Mouse (Mus musculus) forebrain, postnatal 0 days (tissue): ENCODE results near the gene 4930595D18Rik. TPM values are rescaled to one million over a fixed set of nuclear protein-coding genes. Genes with fewer than 3 reads are reported as not detected.
A peak's percentile ranks its signal among the peaks of the same experiment; 100 is the strongest.

Experiments
- ATAC-seq: fragments of 200-750 bp; cut with Nextera tagmentation; 2 replicates; pipeline ENCODE4 v1.8.0; 2017; ENCODE audit warnings: mild to moderate bottlenecking, moderate library complexity
- DNase-seq: peaks from one replicate; pipeline ENCODE4 v3.0.0-alpha.2; 2015
- H3K27ac ChIP-seq: fragments of 300-500 bp; sonication (generic); 2 replicates; pipeline ENCODE4 v1.5.1; 2014; ENCODE audit warnings: low read depth, mild to moderate bottlenecking, antibody characterized with exemption, low read length, moderate library complexity, mixed read lengths
- H3K27me3 ChIP-seq: fragments of 300-500 bp; sonication (generic); 2 replicates; pipeline ENCODE4 v1.6.1; 2014; ENCODE audit warnings: mild to moderate bottlenecking, low read length, mixed read lengths; ENCODE audit not compliant: insufficient read depth
- H3K36me3 ChIP-seq: fragments of 300-500 bp; sonication (generic); 2 replicates; pipeline ENCODE4 v1.6.1; 2014; ENCODE audit warnings: mild to moderate bottlenecking, moderate library complexity; ENCODE audit not compliant: insufficient read depth
- H3K4me1 ChIP-seq: fragments of 300-500 bp; sonication (generic); 2 replicates; pipeline ENCODE4 v1.6.1; 2014; ENCODE audit warnings: antibody characterized with exemption; ENCODE audit not compliant: insufficient read depth
- H3K4me2 ChIP-seq: fragments of 300-500 bp; sonication (generic); 2 replicates; pipeline ENCODE4 v1.6.1; 2014; ENCODE audit warnings: low read depth, mild to moderate bottlenecking, moderate library complexity
- H3K4me3 ChIP-seq: fragments of 300-500 bp; sonication (generic); 2 replicates; pipeline ENCODE4 v1.5.1; 2014; ENCODE audit warnings: low read depth, low read length, mixed read lengths
- H3K9ac ChIP-seq: fragments of 300-500 bp; sonication (generic); 2 replicates; pipeline ENCODE4 v1.6.1; 2014; ENCODE audit warnings: mild to moderate bottlenecking
- H3K9me3 ChIP-seq: fragments of 300-500 bp; sonication (generic); 2 replicates; pipeline ENCODE4 v1.6.1; 2016; ENCODE audit warnings: low read length
- CTCF ChIP-seq: sonication (generic); IDR thresholded peaks from 2 replicates; pipeline ENCODE4 v1.5.1; 2016; ENCODE audit warnings: antibody characterized with exemption, control low read depth, low read depth
- WGBS: fragments of 180-500 bp; shearing (Covaris S2); extraction: QIAGEN DNeasy Blood & Tissue Kit; methylation state at CpG from one replicate; pipeline ENCODE4 v1.1.7; 2014; 5-methylcytosine and 5-hydroxymethylcytosine counted together
- polyA plus RNA-seq: library from polyadenylated mRNA; unstranded; fragments of >200 nt; fragmentation: Nextera tagmentation; extraction: Ambion mirVana; gene quantifications from 2 replicates; pipeline ENCODE4 v1.2.1, GENCODE M21; 2015
- total RNA-seq: library from RNA; depleted of rRNA; stranded (reverse); fragments of >200 nt; gene quantifications from 2 replicates; pipeline ENCODE4 v1.2.3, GENCODE M21; 2014; rRNA removed

4930595D18Rik gene
- total RNA-seq (0.31 and 0.48 TPM in 2 replicates), polyA plus RNA-seq (not detected in 2 replicates)

DNA sequence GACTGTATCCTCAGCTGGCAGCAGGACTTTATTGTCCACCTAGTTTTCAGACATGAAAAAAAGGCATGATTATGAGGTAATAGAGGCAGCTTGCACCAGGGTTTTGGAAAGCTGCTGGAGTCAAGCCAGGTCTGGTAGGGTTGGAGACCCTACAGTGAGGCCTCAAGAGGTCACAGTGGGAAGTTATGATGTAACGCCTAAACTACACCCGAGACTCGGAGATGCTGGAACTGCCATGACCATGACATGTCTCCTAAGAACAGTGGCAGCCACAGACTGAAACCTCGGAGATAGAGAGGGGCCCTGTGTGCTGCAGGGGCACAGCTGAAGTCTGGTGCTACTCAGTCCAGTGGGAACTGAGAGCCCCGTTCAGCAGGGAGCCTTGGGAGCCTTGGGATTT lies at the start of gene 4930595D18Rik:
Gene 4930595D18Rik, minus strand, starts transcription at position 16 of the 400 bp plus-strand sequence.
- Histone ChIP-seq H3K27me3 (no peaks in the 10 kb centered on the region), H3K4me1 (no peaks in the 10 kb centered on the region), H3K36me3 (no peaks in the 10 kb centered on the region), H3K27ac (no peak within 1 kb of the TSS), H3K9me3 (no peaks in the 10 kb centered on the region), H3K9ac (no peak within 1 kb of the TSS), H3K4me3 (no peak within 1 kb of the TSS), H3K4me2 (no peak within 1 kb of the TSS)
- 80% methylated on average over 5 of the region's 5 CpGs for WGBS
- no peak for ATAC-seq
- DNase-seq = no peak
- no peak for TF ChIP-seq CTCF

- H3K4me2 ChIP-seq = no peak overlapping the region
- WGBS = 97% methylated on average over 4 of the region's 4 CpGs
- H3K4me1 ChIP-seq = no peaks in the 10 kb centered on the region
- no peak for TF ChIP-seq CTCF
- DNase-seq = no peak
- H3K4me3 ChIP-seq = no peak overlapping the region
- H3K27me3 ChIP-seq = no peaks in the 10 kb centered on the region
- no peak overlapping the region for H3K9ac ChIP-seq
- no peak overlapping the region for H3K27ac ChIP-seq
- ATAC-seq = no peak
- no peaks in the 10 kb centered on the region for H3K9me3 ChIP-seq
- H3K36me3 ChIP-seq = peaks cover 6% of the 10 kb centered on the region; the same call in 1 of the 2 replicates
These were observed 49.5 kb upstream of the 4930595D18Rik start for GRCm38 (mm10) chr12:111233798-111234197.

DNA sequence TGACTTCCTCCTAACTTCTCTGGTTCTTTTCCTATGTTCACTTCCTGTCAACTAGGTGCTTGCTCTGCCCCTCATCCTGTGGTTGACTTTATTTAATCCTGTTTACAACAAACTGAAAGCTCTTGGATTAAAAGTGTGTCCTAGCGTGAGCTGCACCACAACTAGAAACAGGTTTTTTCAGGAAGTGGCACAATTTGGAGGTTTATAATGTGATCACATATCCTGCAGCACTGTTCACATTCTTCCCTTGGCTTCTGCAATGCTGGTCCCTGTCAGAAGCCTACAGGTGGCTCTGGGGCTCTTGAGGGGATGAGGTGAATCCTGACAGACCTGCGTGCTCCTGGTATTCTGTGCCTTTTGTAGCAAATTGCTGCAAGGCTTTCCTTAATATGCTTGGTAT lies 46.5 kb upstream of the 4930595D18Rik start:
- DNase-seq = no peak
- H3K27me3 ChIP-seq = no peaks in the 10 kb centered on the region
- ATAC-seq = no peak
- H3K4me3 ChIP-seq = no peak overlapping the region
- H3K4me1 ChIP-seq = no peaks in the 10 kb centered on the region
- no peaks in the 10 kb centered on the region; the same call in 1 of the 2 replicates for H3K36me3 ChIP-seq
- no peak overlapping the region for H3K27ac ChIP-seq
- 91% methylated on average over 2 of the region's 2 CpGs for WGBS
- H3K9ac ChIP-seq = no peak overlapping the region
- no peak overlapping the region for H3K4me2 ChIP-seq
- no peak for TF ChIP-seq CTCF
- H3K9me3 ChIP-seq = no peaks in the 10 kb centered on the region

DNA sequence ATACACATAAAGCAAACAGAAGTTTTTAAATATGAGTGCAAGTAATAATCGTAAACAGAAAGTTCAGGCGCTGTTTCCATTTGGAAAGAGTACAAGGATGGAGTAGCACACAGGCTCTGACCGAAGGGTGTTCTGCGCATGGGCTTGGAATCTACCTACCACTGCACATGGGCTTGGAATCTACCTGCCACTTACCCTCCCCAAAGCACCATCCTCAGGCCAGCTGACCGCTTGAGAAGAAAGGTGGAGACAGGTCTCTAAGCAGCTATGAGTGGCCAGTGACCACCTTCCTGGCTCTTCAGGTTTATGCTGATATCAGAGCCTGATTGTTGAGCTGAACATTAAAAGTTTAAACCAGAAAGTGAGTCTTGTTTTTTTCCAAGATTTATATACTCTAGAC lies 44.2 kb upstream of the 4930595D18Rik start:
- no peak for TF ChIP-seq CTCF
- Histone ChIP-seq H3K27ac (no peak overlapping the region), H3K9ac (no peak overlapping the region), H3K36me3 (peaks cover 3% of the 10 kb centered on the region; the same call in 1 of the 2 replicates), H3K4me3 (no peak overlapping the region), H3K4me1 (no peaks in the 10 kb centered on the region), H3K27me3 (no peaks in the 10 kb centered on the region), H3K9me3 (no peaks in the 10 kb centered on the region), H3K4me2 (no peak overlapping the region)
- 94% methylated on average over 5 of the region's 5 CpGs for WGBS
- ATAC-seq = no peak
- no peak for DNase-seq

DNA sequence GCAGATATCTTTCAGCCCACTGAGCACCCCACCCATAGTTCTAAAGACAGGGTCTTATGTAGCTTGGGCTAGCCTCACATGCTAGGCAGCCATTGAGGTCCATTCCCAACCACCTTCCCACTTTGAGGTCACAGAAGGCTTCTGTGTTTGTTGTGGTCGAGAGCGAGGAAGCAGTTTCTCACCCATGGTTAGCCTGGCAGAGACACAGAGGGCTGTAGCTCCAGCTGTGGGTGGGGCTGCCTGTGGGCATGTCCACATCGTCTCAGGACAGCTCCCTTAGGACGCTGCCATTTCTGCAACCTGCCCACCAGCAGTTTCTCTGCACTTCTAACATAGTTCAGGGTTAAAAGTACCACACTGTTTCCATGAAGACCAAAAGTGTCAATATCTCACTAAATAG lies 43.1 kb upstream of the 4930595D18Rik start:
- ATAC-seq (no peak), DNase-seq (no peak)
- TF ChIP-seq CTCF = no peak
- no peaks in the 10 kb centered on the region for H3K27me3 ChIP-seq
- H3K9ac ChIP-seq = no peak overlapping the region
- H3K4me3 ChIP-seq = no peak overlapping the region
- H3K9me3 ChIP-seq = no peaks in the 10 kb centered on the region
- H3K4me1 ChIP-seq = no peaks in the 10 kb centered on the region
- H3K4me2 ChIP-seq = no peak overlapping the region
- 86% methylated on average over 4 of the region's 4 CpGs for WGBS
- no peak overlapping the region for H3K27ac ChIP-seq
- H3K36me3 ChIP-seq = peaks cover 5% of the 10 kb centered on the region

DNA sequence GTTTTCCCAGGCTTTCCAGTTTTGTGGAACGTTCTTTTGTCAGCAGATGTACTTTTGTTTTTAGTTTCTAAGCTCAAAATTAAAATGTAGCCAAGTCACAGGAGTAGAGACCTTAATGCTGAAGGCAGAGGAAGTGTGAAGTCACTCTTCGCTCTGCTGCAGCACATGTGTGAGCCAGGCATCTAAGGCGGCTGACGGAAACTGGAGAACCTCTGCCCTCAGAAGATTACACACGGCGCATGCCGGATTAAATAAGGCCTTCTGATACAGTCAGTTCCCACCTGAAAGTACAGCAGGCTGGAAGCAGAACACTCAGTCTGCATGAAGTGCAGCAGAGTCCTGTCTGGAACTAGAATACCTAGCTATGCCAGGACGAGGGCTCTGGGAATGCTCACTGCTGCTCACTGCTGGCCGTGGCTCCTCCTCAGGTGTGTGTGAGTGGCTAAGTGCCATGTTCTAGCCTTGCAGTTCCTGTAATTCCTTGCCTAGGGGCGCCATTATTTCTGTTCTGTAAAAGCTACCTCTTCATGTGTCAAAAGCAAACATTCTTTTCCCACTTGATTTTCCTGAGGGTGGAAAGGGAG lies 41.0 kb upstream of the 4930595D18Rik start:
- no peaks in the 10 kb centered on the region for H3K4me1 ChIP-seq
- H3K9ac ChIP-seq = no peak overlapping the region
- no peaks in the 10 kb centered on the region for H3K9me3 ChIP-seq
- WGBS = 68% methylated on average over 10 of the region's 10 CpGs
- H3K36me3 ChIP-seq = peaks cover 20% of the 10 kb centered on the region
- peak overlapping the region; percentile 5; the same call in 1 of the 2 replicates for H3K27ac ChIP-seq
- no peak overlapping the region for H3K4me3 ChIP-seq
- no peaks in the 10 kb centered on the region for H3K27me3 ChIP-seq
- TF ChIP-seq CTCF = no peak
- ATAC-seq (no peak), DNase-seq (no peak)
- H3K4me2 ChIP-seq = no peak overlapping the region

GRCm38 (mm10) chr12:111218867-111219266 lies 34.6 kb upstream of the 4930595D18Rik start:
- Histone ChIP-seq H3K4me2 (no peak overlapping the region), H3K36me3 (peaks cover 16% of the 10 kb centered on the region), H3K27ac (no peak overlapping the region), H3K4me1 (no peaks in the 10 kb centered on the region), H3K4me3 (no peak overlapping the region), H3K27me3 (no peaks in the 10 kb centered on the region), H3K9me3 (no peaks in the 10 kb centered on the region), H3K9ac (no peak overlapping the region)
- TF ChIP-seq CTCF = no peak
- DNase-seq = no peak
- WGBS = 95% methylated on average over 6 of the region's 6 CpGs
- no peak for ATAC-seq
